Mouse (Mus musculus) ovary, postnatal 10 days (tissue): ENCODE data around the gene Fah.

Source experiments
- DNase-seq: peaks from one replicate; pipeline ENCODE4 v3.0.0; 2022; ENCODE audit warnings: low spot score

The Fah gene

DNA sequence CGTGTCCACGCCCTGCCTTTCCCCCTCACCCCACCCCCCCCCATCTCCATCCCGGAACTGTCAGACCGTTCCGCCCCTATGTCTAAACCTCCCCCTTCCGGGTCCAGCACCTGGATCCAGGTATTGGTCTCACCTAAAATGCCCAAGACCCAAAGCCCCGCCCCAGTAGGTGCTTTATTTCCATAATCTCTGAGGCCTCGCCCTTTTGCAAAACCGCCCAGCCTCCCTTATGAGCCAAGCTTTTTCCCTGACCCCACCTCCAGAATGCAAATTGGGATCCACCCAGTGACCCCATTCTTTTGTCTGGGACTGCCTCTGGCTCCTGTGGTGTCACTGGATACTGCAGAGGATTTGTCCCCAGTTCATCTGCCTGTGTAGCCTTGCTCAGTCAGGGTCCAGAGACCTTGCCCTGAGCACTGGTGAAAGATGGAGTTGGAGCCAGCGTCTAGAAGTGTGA, at the start of gene Fah:
Gene Fah, minus strand, starts transcription at position 430 of the 457 bp plus-strand sequence.
- DNase-seq: no peak

- DNase-seq: no peak
Measured at GRCm38 (mm10) chr7:84652740-84653139, 46.2 kb upstream of the Fah start.

- no peak for DNase-seq
Measured at GRCm38 (mm10) chr7:84651987-84652321, 45.4 kb upstream of the Fah start.

GRCm38 (mm10) chr7:84651303-84651986, 44.9 kb upstream of the Fah start:
- no peak for DNase-seq

DNA sequence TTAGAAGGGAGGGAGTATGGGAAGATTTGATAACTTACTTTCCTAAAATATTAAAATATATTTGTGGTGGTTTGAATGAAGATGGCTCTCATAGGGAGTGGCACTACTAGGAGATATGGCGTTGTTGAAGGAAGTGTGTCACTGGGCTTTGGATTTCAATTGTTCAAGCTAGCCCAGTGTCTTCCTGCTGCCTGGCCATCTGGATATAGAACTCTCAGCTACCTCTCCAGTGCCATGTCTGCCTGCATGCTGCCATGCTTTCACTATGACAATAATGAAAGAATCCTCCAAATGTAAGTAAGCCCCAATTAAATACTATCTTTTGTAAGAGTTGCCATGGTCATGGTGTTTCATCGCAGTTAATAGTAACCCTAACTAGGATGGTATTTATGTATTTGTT, 42.5 kb upstream of the Fah start:
- no peak for DNase-seq

DNA sequence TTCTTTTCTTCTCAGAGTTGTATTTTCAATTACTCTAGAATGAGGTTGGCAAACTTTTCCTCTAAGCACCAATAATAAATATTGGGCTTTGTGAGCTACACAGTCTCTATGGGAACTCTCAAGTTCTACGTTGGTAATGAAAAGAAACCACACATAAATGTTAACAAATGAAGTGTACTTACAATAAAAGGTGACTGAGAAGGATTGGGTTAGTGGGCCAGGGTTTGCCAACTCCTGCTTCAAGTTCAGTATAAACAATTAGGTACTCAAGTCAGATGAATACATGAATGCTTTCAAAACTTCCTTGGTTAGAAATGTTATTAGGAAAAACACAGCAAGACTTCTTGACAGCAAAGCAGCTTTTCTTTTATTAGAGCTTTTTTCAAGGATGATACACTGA, 39.7 kb upstream of the Fah start:
- DNase-seq: no peak

DNA sequence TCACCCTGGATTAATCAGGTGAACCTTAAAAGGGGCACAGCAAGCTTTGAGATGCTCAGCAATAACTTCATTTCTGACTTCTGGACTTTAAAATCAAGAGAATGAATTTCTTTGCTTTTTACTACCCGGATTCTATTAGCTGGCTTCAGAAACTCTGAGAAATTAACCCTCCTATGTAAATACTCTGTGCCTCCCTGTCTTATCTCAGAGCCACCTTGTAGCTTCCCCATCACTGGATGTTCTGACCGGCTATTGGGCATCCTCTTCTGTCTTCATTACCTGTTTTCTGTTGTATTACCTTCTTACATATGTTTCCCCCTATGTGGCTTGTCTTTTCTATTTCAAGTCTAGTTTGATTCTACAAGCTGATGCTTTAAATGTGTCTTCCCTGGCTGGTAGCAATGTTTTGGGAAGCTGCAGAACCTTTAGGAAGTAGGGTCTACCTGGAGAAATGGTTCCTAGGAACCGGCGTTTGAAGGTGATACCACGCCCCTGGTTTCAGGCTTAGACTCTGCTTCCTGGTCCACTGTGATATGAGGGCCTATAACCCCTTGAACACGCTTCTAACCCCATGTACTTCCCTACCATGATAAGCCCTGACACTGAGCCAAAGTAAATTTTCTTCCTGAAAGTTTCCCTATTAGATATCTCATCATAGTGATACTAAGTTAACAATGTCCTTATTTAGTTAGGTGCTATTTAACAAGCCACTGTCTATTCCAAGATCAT, 36.9 kb upstream of the Fah start:
- DNase-seq: no peak

- DNase-seq: no peak
Measured at GRCm38 (mm10) chr7:84642159-84642928, 35.8 kb upstream of the Fah start.

DNA sequence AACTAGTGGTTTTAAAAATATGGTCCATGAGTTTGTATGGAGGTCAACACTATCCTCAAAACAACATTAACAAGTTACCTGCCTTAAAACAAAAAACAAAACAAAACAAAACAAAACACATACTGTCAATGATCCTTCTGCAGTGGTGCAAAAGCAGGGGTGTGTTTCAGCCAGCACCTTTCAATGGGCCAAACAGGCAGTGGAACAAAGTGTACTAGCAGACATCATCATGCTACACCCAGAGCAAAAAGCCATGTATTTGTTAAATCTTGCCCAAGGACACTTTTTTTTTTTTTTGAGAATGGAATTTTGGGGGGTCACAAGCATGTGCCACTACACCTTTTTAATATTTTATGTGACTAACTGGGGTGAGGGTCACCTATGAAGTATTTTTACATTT, 30.4 kb upstream of the Fah start:
- no peak for DNase-seq

GRCm38 (mm10) chr7:84631878-84632277, 25.4 kb upstream of the Fah start:
- DNase-seq: no peak

- no peak for DNase-seq
Measured at GRCm38 (mm10) chr7:84623718-84624117, 17.2 kb upstream of the Fah start.

GRCm38 (mm10) chr7:84620956-84621355, 14.4 kb upstream of the Fah start:
- DNase-seq: no peak

- no peak for DNase-seq
Measured at GRCm38 (mm10) chr7:84618951-84619350, 12.4 kb upstream of the Fah start.

GRCm38 (mm10) chr7:84612445-84612844, 5.9 kb upstream of the Fah start:
- DNase-seq: no peak

DNA sequence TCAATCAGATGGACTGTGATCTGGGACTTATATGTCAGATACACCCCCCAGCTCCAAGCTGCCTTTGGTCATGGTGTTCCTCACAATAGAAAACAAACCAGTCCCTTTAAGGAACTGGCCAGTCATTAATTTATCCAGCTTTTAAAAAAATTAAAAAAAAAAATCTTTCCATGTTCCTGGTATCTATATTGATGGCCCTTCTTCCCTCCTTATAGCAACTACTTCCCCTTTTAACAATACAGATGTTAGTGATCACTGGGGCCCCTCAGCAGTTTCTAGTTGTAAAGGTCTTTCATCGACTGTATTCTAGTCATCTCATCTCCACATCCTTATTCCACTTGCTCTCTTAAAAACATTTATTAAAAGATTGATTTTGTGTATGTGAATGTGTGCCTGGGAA, 5.1 kb upstream of the Fah start:
- no peak for DNase-seq

DNA sequence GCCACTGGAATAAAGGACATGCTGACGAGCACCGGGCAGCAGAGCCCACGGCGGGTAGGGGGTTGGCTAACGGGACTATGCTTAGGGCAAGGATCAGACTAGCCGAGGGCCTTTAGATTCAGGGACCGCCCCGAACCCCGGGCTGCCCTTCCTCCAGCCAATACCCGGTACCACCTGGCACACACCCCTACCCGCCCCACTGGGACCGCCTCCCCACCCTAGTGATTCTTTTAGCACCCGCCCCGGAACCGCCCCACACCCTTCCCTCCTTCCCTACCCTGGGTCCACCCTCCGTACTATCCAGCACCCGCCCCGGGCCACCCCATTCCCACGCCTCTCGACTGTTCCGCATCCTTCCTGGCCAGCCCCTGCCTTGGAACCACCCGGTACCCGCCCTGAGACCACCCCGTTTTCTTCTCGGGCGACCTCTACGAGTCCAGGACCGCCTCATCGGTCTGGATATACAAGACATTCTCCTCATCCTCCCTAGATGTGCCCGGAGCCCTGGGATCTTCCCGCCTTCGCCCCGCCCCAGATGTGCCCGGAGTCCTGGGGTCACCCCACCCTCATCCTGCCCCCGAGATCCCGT, 724 bp downstream of the Fah start:
- peak; percentile 42 for DNase-seq

- DNase-seq: no peak
Measured at GRCm38 (mm10) chr7:84605033-84605687, 1.4 kb downstream of the Fah start.

DNA sequence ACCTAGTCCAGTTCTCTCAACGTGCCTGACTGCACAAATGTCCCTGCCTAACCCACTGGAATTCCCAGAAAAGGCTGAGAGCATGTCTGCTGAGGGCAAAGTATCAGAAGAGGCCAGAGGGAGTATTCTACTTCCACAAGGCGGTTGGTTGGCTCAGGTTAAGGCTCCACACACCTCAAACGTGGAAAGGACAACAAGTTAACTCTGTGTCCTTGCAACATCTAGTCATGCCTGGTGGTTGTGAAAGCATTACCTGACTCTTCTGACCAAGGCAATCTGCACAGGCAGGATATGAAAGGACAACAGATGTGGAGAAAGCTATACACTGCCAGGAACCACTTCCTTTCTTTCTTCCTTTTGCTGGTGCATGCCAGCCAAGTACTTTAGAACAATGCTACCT, 2.0 kb downstream of the Fah start:
- no peak for DNase-seq

- DNase-seq: no peak
Measured at GRCm38 (mm10) chr7:84601331-84601730, 5.2 kb downstream of the Fah start.

DNA sequence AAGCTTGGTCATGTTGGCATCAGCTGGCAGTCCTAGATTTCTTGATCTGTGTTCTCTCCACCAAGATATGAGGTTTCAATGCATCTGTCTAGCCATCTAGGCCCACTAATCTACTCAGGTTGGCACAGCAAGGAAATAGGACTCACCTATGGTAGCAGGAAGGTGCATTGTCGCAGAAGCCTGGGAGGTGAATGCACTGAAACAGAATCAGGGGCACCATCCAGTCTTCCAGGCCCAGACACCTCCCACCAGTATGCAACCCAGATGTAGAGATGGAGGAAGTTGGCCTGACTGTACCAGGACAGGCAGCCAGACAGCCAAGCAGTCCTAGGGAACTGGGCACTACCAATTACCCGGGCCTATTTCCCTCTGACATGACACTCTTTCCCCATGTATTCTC, 5.9 kb downstream of the Fah start:
- DNase-seq: no peak

DNA sequence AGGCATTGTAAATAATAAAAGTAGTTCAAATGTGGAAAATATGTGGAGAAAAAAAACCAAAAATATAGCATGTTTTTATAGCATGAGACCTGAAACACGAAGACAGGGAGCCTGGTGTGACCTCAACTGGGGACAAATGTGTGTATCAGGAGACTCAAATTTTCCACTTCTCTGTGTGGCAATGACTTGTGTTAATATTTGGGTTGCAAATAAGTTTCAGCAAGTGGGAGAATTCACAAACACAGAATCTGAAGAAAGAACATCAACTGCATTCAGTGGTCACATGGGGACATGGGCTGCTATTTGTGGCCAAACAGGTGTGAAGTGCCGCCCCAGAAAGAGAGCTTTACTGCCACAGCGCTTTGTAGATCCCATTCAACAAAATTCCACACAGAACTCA, 9.9 kb downstream of the Fah start:
- DNase-seq: no peak

GRCm38 (mm10) chr7:84596002-84596401, 10.5 kb downstream of the Fah start:
- no peak for DNase-seq
